Mouse (Mus musculus): ENCODE measurements around the gene Npepl1.

DNA sequence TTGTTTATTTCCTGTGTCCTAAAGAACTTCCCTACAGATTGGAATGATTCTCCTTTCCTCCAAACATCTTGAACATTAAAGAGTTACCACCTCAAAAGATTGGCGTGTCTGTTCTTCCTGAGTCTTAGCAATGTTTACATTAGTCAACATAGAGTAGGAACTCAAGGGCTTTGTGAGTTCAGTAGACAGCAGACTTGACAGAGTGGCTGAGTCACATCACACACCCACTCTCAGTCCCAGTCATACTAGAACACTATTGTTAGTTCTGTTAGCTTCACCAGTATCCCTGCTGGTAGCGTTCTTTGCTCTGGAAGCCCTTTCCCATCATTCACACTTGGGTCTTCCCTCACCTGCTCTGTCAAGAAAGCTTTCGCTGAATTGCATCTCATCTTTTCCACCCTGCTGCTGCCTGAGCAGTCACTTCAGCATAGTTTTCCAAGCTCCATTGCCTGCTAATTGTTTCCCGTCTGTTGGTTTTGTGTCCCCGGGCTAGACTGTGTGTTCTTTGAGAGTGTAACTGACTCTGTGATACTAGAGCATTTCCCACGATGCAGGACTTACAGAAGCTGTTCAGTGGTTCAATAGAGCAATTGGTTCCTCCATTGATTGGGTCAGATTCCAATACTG is 42.2 kb upstream of the Npepl1 start:
- no peak for TF ChIP-seq CTCF (IDR thresholded peaks at IDR 0.05; ENCODE audit: low read depth)
- TF ChIP-seq EP300 (optimal IDR thresholded peaks at IDR 0.05): no peak
